Mouse (Mus musculus) cerebellum, postnatal 25 days (tissue): Measurements from ENCODE around the gene Exoc3l2.

Experiments
- DNase-seq, 2 experiments: peaks; one replicate each; pipeline ENCODE4 v3.0.0; 2021; ENCODE audit warnings: mixed read lengths in 2 of 2

Gene Exoc3l2

DNA sequence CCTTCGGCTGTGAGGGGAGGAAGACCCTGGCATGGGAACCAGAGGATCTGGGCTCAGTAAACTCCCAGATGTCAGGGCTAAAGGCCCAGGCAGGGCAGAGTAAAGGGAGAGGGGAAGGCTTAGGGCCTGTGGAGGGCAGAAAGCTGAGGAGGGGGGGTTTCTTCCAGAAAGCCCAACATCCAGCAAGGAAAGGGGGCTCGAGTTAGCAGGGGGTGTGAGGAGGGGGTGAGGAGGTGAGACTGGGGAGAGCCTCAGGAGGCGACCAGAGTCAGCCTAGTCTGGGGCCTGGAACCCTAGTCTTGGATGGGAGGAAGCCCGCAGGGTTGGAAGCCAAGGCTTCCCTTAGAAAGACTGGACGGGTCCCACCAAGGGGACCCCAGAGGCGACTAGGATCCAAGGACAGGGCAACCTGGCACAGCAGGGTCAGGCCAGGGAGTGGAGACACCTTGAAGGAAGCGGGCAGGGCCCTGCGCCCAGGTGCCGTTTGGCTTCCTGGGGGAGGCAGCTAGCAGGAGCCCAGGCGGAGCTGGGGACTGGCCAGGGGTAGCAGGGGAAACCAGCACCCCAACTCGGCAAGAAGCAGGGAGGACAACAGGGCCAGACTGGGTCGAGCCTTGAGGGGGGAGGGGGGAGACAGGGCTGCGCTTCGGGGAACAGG lies 5.6 kb upstream of the Exoc3l2 start:
- peak in 1 of 2 experiments; percentile 45 for DNase-seq

DNA sequence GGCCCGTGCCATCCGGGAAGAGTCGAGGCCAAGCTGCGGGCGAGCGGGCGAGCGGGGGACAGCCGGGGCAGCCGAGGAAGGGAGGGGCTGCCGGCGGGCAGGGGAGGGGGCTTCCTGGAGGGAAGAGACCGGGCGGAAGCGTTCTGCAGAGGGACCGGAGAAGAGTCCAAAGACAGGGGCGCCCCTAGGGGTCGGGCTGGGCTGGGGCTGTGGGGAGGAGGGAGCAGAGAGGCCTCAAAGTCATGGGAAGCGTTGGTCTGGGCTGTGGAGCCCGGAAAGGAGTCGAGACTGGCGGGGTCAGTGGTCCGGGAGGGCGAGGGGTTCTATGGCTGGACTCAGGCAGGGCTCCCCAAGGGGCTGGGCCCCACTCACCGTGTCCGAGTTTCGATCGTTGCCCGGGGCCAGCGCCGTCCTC lies 5.1 kb upstream of the Exoc3l2 start:
- DNase-seq = peak in 1 of 2 experiments; percentile 67

DNA sequence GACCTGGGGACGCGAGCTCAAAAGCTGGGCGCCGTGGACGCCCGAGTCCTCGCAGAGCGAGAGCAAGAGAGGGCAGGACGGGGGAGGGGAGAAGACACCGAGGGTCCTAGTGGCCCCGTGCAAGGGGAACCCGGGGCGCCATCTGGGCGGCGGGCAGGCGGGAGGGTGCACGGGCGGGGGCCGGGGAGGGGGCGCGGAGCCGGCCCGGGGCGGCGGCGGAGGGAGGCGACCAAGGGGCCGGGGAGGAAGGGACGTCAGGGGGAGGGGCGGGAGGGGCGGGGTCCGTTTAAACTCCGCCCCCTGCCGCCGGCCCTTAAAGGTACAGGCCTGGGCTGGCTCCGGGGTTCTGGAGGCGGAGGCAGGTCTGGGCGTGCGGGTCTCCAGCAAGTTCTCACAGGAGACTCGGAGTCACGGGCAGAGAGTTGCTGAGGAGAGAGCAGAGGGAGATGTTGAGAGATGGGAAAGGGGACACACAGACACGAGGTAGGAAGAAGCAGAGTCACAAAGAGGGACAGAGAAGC lies 4.5 kb upstream of the Exoc3l2 start, which contains the start of gene Mark4:
TSS of gene Mark4 (minus strand) at position 231 of the 521 bp plus-strand sequence.
- DNase-seq = peak; percentile 80 to 87

DNA sequence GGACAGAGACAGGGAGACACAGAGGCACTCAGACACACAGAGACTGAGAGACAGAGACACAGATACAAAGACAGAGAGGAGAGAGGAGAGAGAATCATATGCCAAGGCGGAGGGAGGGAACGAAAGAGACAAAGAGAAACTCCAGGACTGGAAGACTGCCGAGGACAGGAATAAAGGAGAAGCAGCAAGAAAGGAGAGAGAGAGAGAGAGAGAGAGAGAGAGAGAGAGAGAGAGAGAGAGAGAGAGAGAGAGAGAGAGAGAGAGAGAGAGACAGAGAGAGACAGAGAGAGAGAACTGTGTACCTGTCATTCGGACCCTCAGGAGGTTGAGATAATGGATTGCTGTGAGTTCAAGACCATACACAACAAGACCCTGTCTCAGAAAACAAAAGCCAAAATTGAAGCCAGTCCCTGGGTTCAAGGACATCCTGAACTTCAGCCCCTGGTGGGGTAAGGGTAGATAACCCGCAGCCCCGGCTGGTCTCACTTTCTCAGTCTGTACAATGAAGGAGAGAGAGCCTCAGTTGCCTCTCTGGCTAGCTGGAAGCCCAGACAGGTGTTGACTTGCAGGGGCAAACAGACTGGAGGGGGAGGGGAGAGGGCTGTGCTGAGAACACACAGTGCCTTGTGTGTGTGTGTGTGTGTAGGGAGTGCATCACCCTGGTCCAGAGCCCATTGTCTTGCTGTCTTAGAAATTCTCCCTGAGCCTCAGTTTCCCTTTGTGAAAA lies 3.8 kb upstream of the Exoc3l2 start:
- no peak for DNase-seq

DNA sequence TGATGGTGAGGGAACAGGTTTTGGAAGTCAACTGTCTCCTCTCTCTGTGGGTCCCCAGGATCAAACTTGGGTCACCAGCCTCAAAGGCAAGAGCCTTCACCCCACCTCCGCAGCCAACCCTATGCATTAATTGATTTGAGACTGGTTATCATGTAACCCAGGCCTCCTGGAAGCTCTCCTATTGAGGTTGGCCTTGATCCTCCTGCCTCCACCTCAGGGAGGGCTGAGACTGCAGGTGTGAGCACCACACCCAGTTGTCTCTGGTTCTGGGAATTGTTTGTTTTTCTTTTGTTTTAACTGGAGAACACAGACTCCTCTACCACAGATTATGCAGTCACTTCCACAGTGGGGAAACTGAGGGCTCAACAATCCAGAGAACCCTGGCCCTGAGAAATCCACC lies 2.6 kb upstream of the Exoc3l2 start:
- DNase-seq = no peak

DNA sequence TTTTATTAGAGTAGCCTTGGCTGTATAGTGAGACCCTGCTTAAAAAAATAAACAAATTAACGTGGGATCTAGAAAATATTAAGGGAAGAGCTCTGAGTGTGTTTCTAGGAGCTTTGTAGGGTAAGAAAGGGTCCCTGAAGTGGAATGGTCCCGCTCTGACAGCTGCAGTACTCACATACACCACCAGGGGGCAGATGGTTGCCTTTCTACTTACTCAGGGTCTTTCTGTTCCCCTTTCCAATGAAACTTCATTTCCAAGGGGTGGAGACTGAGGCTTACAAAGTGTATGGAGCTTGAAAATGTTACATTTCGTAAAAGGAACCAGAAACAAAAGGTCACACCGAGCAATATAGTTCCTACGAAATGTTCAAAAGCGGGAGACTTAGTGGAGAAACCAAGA lies 1.6 kb upstream of the Exoc3l2 start:
- DNase-seq = peak; percentile 74 to 83

DNA sequence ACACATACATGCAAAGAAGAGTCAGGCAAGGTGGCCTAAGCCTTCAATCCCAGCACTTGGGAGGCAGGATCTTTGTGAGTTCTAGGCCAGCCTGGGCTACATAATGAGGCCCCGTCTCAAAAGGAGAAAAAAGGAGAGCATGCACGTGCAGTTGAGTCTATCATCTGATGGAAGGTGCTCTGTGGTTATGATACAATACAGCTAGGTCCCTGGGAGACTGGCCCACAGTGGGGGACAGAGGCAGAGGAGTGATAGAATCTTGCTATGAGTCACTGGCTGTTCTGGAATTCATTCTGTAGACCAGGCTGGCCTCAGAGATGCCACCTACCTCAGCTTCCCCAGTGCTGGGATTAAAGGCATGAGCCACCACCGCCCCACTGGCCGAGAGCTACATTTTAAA lies 688 bp upstream of the Exoc3l2 start:
- DNase-seq = no peak

DNA sequence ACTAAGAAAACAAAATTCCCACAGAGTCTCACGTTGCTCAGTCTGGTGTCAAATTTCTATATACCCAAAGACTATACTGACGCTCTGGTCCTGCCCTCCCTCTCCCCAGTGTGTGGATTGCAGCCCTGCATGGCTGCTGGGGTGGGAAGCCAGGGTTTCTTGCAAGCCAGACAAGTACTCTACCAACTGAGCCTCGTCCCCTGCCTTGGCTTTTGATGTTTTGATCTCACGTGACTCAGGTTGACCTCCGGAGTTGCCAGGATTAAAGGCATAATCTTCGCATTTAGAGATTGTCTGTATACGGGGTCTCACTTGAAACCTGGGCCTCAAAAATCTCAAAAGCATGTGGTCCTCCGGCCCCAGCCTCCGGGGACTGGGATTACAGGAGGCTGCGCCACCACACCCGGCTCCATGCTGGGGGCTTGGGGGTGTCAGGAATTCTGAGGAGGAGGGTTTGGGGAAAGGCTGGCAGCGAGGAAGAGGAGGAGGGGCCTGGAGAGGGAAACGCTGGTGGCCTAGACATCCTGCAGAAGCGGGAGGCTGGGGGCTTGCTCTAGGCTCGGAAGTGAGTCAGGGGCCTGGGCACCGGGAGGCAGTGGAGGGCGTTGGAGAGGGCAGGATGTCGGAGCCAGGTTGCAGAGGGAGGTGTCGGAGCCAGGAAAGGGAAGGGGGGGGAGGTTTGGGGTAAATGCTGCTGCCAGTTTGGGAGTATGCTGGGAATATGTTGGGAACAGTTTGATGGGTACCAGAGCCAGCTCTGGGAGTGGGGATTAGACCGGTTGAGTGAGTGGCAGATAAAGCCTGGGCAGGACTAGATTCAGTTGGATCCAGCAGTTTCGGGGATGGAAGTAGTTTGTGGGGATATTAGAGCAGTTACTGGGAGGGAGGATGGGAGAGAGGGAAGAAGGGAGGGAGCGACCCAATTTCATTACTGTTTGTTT lies 1.5 kb downstream of the Exoc3l2 start:
- no peak for DNase-seq

DNA sequence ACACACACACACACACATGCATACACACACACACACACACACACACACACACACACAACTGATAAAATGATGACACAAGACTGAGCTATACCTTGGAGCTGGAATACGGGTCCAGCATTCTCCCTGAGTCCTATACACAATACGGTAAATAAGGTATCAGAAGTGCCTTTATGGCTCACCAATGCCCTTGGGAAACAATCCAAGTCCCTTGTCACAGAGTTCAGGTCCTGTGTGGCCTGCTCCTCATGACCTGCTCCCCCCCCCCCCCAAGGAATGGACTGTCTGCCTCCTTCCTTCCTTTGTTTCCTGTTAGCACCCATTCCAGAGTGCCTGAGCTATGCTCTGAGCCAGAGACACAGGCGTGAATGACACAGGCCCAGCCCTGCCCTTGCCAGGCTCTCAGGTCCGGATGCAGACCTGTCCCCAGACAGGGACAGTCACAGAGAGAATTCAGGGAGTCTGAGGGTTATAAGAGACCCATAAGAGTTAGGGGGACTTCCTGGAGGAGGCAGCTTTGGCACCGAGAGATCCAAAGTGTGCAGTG lies 3.5 kb downstream of the Exoc3l2 start:
- no peak for DNase-seq

DNA sequence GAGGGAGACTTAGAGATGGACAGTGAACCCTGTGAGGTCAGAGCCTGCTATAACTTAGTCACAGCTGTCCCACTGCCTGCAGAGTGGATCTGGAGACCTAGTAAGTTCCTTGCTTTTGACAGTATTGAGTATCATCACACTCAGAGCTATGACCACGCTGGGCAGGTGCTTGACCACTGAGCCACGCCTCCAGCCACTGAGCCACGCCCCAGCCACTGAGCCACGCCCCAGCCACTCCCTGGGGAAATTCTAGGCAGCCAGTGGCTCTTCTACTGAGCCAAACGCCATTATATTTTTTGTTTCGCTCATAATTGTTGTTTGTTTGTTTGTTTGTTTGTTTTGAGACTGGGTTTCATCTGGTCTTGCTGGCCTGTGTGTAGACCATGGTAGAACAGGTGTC lies 4.5 kb downstream of the Exoc3l2 start:
- DNase-seq = no peak

DNA sequence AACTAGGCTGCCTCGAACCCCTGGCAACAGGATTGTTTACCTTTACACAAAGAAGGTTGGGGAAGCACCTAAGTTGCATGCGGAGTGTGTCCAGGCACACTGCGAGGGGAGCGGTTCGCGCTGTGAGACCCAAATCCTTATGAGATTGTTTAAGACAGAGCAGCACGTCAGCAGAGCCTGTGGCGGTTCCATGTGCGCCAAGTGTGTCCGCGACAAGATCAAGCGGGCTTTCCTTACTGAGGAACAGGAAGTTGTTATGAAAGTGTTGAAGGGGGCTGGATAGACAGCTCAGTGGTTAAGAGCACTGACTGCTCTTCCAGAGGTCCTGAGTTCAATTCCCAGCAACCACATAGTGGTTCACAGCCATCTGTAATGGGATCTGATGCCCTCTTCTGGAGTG lies 5.1 kb downstream of the Exoc3l2 start:
- DNase-seq = no peak

DNA sequence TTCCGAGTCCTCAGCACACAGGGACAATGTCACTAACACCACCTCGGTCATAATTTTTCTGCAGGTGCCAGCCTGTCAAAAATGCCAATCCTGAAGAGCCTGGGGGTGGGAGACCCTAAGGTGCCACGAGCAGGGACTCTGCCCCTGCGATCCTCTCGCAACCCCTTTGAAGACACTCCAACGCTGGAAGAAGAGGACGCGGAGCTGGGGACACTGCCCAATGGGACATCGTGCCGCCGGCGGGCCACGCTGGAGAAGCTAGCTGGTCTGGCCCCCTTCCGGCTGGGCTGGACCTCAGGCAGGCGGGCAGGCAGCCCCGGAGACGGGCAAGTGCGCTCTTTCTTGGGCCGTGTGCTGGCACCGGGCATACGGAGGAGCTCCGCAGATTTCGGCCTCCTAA lies 6.3 kb downstream of the Exoc3l2 start:
- no peak for DNase-seq

DNA sequence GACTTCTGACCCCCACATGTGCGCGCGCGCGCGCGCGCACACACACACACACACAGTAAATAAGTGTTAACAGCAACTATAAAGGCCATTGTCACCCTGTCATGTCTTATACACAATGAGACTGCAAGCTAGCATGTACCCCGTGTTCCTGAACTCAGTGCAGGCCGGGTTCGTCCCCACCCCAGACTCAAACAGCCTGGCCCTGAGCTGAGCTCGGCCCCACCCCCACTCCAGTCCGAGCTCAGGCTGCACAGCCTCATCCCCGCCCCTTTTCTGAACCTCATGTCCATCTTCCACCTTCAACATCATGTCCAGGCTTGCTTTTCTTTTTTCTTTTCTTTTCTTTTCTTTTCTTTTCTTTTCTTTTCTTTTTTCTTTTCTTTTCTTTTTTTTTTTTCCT lies 7.2 kb downstream of the Exoc3l2 start:
- DNase-seq = no peak

DNA sequence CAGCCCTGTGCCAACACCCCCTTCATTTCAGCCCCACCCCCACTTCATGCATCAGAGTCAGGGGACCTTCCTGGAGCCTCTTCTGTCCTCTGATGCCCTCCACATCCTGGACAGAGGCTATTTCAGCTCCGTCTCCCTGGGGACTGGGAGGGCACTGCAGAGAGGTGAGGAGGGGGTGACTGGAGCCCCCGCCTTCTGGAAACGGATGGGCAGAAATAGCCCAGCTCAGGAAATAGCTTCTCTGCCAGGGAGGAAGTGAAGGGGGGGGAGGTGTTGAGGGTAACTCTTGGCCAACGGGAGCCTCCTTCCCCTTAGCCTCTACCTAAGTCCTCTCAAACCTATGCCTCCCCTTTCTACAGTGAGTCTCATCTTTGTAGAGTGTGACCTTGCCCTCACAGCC lies 9.3 kb downstream of the Exoc3l2 start:
- no peak for DNase-seq

DNA sequence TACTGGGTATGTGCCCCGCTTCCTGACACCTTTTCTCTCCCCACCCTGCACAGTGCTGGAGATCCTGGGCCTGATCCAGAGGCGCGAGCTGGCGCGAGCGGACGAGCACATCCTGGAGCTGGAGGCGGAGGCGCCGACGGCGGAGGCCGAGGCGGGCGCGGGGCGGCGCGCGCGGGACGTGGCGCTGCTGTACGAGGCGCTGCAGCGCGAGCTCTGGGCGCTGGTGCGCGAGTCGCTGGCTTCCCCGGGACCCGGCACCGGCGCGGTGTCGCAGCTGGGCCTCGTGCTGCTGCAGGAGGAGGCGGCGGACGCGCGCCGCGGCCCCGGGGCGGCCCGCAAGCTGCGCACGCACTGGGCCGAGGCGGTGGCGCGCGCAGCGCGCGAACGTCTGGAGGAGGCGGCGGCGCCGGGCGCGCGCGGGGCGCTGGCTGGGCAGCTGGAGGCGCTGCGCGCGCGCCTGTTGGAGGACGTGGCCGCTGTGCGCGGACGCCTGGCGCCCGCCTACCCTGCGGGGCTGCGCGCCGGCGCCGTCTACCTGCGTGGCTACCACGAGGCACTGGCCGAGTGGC lies 10.8 kb downstream of the Exoc3l2 start:
- peak; percentile 79 to 87 for DNase-seq

DNA sequence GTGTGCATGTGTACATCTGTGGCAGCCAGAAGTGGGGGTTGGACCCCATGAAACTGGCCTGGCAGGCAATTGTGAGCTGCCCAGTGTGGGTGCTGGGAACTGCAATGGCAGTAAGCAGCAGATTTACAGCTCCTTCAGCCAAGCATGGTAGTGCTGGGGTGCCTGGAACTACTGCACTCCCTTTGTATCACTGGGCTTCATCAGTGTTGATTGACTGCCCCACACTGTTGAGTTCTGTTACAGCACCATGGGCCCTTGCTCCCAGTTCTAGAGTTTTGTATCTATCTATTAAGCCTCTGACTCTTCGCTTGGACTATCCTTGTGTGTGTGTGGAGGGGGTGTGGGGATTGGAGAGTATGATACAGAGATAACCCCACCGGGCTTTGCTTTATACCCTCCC lies 14.0 kb downstream of the Exoc3l2 start:
- DNase-seq = no peak

DNA sequence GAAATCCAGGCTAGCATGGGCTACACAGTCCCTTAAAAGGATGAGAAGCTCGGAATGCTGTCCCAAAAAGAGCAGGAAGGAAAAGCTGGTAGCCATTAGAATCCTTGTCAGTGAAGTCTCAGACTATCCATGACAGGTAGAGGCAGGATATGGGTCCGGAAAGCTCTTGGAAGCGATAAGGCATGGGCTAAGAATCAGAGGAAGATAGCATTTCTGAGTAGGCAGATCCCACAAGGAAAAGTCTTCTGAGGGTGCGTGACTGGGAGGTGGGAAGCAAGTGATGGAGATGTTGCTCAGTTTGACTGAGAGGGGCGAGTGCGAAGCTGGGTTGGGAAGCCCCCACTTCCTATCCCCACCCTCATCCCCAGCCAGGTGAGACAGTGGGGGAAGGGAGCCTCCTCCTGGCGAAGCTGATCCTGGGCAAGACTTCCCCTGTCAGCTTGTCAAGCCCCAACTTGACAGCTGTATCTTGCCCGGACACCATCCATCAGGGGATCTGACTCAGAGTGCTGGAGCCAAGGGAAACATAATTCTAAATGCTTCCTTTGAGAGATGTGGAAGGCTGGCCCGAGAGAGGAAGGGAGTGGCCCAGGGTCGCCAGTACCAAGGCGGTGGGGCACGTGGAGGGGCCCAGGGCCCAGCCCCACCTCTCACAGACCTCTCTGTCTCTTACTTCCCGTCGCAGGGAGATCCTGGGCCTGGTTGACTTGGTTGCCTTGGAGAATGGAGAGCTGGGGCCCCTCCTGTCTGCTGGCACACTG lies 14.7 kb downstream of the Exoc3l2 start:
- no peak for DNase-seq

DNA sequence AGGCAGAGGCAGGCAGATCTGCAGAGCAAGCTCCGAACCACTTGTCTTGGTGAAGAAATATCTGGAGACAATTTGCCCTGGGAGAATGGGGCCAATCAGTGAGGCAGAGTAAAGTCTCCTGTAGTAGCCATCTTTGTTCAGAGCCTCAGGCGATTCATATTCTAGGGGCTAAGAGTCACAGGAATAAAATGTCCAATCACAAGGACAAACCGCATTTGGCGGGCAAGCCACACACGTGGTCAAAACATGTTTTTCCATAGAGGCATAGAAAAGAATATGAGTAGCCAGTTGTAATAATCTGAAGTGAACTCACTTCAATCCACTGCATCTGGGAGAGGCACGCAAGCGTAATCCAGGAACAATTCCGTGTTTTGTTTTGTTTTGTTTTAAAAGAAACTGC lies 20.1 kb downstream of the Exoc3l2 start:
- no peak for DNase-seq

DNA sequence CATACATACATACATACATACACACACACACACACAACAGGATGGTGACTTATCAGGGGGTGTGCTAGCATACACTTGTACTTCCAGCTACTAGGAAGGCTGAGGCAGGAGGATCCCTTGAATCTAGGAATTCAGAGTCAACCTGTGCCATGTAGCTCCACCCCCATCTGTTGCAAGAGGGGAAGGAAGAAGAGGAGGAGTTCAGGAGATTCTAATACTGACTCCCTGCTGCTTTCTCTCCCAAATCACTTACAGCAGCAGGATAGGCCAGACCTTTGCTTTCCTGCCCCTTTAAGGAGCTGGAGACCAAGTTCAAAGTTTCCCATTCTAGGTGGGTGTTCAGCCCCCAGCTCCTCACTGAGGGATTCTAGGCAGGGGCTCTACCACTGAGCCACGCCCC lies 22.4 kb downstream of the Exoc3l2 start:
- DNase-seq = no peak

DNA sequence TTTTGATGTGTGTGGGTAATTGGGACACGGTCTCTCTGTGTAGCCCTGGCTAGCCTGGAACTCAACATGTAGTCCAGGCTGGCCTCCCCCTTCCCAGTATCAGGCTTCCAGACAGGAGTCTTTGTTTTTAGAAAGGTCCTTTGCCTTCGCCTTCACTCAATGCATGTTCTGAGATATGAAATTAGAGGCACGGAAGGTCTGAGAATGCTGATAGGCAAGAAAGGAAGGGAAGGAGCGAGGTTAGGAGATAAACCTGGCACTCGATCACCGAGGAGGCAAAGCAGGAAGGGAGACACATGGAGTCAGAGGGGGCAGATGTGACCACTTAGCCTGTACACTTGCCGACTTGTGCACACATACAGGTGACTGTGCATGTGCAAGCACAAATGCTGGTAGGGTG lies 23.4 kb downstream of the Exoc3l2 start:
- no peak for DNase-seq

DNA sequence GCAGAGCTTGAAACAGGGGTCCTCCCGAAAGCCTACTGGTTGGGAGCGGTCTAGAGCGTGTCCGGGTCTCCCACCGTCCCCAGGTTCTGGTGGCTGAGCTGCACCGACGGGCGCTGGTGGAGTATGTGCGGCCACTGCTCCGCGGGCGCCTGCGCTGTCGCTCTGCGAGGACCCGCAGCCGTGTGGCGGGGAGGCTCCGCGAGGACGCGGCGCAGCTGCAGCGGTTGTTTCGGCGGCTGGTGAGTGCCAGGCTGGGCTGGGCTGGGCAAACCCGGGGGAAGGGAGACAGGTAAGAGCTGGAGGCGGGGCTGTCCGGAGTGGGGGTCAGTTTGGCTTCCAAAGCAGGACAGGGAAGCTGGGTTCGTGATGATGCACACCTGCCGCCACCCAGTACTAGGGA lies 26.4 kb downstream of the Exoc3l2 start:
- DNase-seq = no peak

DNA sequence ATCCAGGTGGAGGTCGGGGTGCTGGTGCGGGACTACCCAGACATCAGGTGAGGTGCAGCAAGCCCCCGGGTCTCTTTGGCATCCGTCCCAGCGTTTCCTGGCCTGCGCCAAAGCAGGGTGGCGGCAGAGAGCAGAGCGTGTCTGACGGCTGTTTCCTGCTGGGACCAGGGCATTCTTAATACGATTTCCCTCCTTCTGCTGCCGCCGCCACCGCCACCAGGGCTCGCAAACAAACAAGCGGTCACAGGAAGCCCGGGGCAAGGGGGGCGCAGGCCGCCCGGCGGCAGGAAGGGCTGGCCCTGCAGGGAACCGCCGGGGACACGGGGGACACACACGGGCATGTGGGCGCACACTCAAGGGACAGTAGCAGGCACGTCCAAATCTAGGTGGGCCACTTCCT lies 28.6 kb downstream of the Exoc3l2 start:
- DNase-seq = no peak
